Mouse (Mus musculus) bone marrow, adult 2 months (tissue): ENCODE measurements around the gene Exd1. TPM values are rescaled to one million over a fixed set of nuclear protein-coding genes. Genes with fewer than 3 reads are reported as not detected.

Experiments used
- H3K27ac ChIP-seq: fragments of 200-500 bp; 2 replicates; pipeline ENCODE4 v1.5.1; 2012; ENCODE audit warnings: low read depth, mild to moderate bottlenecking, control low read depth, inconsistent platforms, low read length; ENCODE audit not compliant: control insufficient read depth, poor library complexity, insufficient read depth
- H3K4me1 ChIP-seq: fragments of 200-500 bp; 2 replicates; pipeline ENCODE4 v1.6.1; 2011; ENCODE audit warnings: low read length; ENCODE audit not compliant: control insufficient read depth, insufficient read depth
- H3K4me3 ChIP-seq: fragments of 200-500 bp; replicated peaks from 2 replicates; pipeline ENCODE3; 2011; ENCODE audit warnings: mild to moderate bottlenecking, low read depth, low read length, control low read depth; ENCODE audit not compliant: control insufficient read depth
- CTCF ChIP-seq: fragments of 200-500 bp; IDR thresholded peaks from 2 replicates; pipeline ENCODE4 v1.5.1; 2011; ENCODE audit warnings: low read length, control low read depth; ENCODE audit not compliant: control insufficient read depth, insufficient read depth
- POLR2A ChIP-seq: fragments of 200-500 bp; IDR thresholded peaks from 2 replicates; pipeline ENCODE4 v1.6.1; 2011; ENCODE audit warnings: low read depth, mild to moderate bottlenecking, control low read depth, low read length, borderline replicate concordance; ENCODE audit not compliant: control insufficient read depth
- WGBS: fragments of 180-500 bp; shearing (Covaris S2); methylation state at CpG from one replicate; pipeline ENCODE4 v1.1.7; 2018; 5-methylcytosine and 5-hydroxymethylcytosine counted together
- polyA plus RNA-seq: library from polyadenylated mRNA; stranded (reverse); fragments of >200 nt; gene quantifications from 2 replicates; pipeline ENCODE4 v1.2.4, GENCODE M21; 2011; ENCODE audit warnings: low replicate concordance; ENCODE audit not compliant: missing spikeins, insufficient read depth, insufficient read length

Gene Exd1
- polyA plus RNA-seq, 1 experiment, result 1.0 TPM

- Histone ChIP-seq H3K27ac (no peak overlapping the region), H3K4me1 (no peaks in the 10 kb centered on the region), H3K4me3 (no peak overlapping the region)
- TF ChIP-seq CTCF (no peak), POLR2A (no peak)
- WGBS, result 55% methylated on average over 8 of the region's 8 CpGs
Observed at GRCm38 (mm10) chr2:119584282-119584681, 36.9 kb upstream of the Exd1 start.

GRCm38 (mm10) chr2:119583439-119583838 lies 36.0 kb upstream of the Exd1 start:
- Histone ChIP-seq H3K4me3 (no peak overlapping the region), H3K4me1 (no peaks in the 10 kb centered on the region), H3K27ac (no peak overlapping the region)
- TF ChIP-seq POLR2A (no peak), CTCF (no peak)
- WGBS, result 45% methylated on average over 2 of the region's 2 CpGs

DNA sequence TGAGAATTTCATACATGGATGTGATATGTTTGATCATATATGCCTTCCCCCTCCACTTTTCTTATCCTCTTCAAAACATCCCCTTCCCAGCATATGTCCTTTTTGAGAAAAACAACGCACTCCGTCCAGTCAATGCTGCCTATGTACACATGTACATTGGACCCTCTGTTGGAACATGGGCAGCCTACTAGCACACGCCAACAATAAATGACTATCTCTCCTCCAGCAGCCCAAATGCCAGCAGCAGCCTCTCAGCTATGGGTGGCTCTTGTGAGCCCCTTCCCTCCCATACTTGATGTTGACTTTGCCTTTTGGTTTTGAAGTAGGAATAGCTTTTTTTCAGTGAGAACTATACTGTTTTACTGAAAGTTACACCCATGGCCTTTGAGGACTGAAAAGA lies 34.1 kb upstream of the Exd1 start:
- no peaks in the 10 kb centered on the region for H3K4me1 ChIP-seq
- WGBS, result 85% methylated on average over 3 of the region's 3 CpGs
- H3K27ac ChIP-seq, result no peak overlapping the region
- no peak overlapping the region for H3K4me3 ChIP-seq
- TF ChIP-seq CTCF, result no peak
- TF ChIP-seq POLR2A, result no peak

DNA sequence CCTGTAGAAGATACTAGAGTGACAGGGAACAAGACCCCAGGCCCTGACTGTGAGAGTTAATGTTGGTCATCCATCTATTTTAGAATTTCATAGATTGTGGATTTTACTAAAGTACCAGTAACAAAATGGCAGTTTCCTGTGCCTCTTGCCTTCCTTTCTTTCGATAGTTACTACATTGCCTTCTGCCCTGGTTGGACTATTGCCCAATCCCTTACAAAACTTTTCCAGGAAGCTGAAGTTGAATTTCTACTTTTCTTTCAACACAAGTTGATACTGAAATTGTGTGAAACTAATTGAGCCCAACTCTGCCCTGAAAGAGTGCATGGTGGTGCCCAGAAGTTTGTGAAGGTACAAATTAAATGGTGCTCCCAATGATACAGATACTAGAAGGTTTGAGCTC lies 25.0 kb upstream of the Exd1 start:
- TF ChIP-seq POLR2A (no peak), CTCF (no peak)
- WGBS, result 40% methylated on average over 1 of the region's 1 CpGs
- Histone ChIP-seq H3K4me3 (no peak overlapping the region), H3K27ac (no peak overlapping the region), H3K4me1 (no peaks in the 10 kb centered on the region)

DNA sequence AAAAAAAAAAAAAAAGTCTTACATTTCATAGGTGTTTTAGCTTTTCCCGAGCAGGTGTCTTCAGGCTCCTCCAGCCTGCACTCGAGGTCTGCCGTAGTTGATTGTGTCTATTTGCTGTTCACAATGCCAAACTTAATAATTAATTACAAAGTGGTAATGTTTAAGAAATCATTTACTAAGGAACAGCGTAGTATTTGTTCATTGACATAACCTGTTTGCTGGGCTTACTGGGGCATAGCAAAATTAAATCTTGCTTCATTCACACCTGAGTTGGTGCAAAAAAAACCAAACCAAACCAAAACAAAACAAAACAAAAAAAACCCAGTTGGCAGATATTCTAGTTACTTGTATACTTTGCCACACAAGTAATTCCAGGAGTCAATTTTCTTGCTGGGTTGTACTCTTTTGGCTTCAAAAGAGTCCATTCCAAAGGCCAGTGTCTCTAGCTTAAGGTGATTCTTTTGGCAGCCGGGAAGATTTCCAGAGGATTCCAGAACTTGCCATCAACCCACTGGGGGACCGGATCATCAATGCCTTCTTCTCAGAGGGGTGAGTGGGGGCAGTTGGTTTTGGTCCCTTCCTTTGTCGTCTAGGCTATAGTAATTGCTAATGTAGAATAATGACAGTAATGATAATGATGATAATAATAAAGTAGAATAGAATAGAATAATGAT lies 18.9 kb upstream of the Exd1 start:
- Histone ChIP-seq H3K27ac (no peak overlapping the region), H3K4me3 (no peak overlapping the region), H3K4me1 (peaks cover 2% of the 10 kb centered on the region; the same call in 1 of the 2 replicates)
- TF ChIP-seq POLR2A (no peak), CTCF (no peak)
- WGBS, result 87% methylated on average over 7 of the region's 7 CpGs

GRCm38 (mm10) chr2:119565284-119565683 lies 17.9 kb upstream of the Exd1 start:
- TF ChIP-seq CTCF, result no peak
- 76% methylated on average over 4 of the region's 4 CpGs for WGBS
- peaks cover 2% of the 10 kb centered on the region; the same call in 1 of the 2 replicates for H3K4me1 ChIP-seq
- no peak overlapping the region for H3K27ac ChIP-seq
- no peak overlapping the region for H3K4me3 ChIP-seq

DNA sequence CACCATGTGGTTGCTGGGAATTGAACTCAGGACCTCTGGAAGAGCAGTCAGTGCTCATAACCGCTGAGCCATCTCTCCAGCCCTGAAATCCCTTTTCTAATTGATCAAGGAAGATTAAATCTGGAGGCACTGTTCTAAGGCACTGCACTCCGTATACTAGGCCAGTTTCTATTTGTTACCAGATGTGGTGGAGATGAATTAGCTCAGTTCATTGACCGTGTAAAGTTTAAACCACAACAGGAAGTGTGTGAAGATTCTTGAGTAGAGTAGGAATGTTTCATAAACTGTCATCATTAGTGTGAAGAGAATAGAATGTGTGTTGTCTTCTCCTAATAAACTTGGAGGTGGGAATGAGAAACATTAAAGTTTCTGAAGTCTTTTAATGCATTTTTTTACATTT lies 14.4 kb upstream of the Exd1 start:
- no peak overlapping the region for H3K27ac ChIP-seq
- WGBS, result 28% methylated on average over 3 of the region's 3 CpGs
- TF ChIP-seq POLR2A, result no peak
- H3K4me3 ChIP-seq, result no peak overlapping the region
- peaks cover 7% of the 10 kb centered on the region for H3K4me1 ChIP-seq

- Histone ChIP-seq H3K4me1 (peaks cover 7% of the 10 kb centered on the region), H3K27ac (peak overlapping the region; percentile 70), H3K4me3 (no peak overlapping the region)
- WGBS, result 22% methylated on average over 7 of the region's 7 CpGs
- TF ChIP-seq CTCF, result no peak
- TF ChIP-seq POLR2A, result no peak
Observed at GRCm38 (mm10) chr2:119558737-119559340, 11.4 kb upstream of the Exd1 start.

DNA sequence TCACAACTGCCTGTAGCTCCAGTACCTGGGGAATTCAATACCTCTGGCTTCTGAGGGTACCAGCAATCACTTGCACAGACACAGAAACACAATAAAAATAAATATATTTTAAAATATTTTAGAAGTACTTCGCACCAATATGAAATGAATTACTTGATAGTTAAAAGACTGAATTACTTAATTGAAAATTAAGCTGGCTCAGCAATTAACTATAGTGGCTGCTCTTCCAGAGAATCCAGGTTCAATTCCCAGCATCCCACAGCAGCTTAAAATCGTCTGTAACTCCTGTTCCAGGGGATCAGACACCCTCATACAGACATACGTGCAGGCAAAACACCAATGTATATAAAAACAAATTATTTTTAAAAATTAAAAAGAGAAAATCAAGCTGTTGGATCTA lies 10.6 kb upstream of the Exd1 start:
- Histone ChIP-seq H3K4me3 (no peak overlapping the region), H3K4me1 (peaks cover 7% of the 10 kb centered on the region), H3K27ac (no peak overlapping the region)
- no peak for TF ChIP-seq CTCF
- TF ChIP-seq POLR2A, result no peak
- WGBS, result 88% methylated on average over 3 of the region's 3 CpGs
